Mouse (Mus musculus) myocyte (in vitro differentiated cells): ENCODE measurements around the gene Lpin1. TPM values are rescaled to one million over a fixed set of nuclear protein-coding genes. Genes with fewer than 3 reads are reported as not detected.

Experiments
- H3K27me3 ChIP-seq: one replicate; pipeline ENCODE4 v1.6.1; 2011; ENCODE audit not compliant: control insufficient read depth, insufficient read depth, insufficient read length
- H3K36me3 ChIP-seq: one replicate; pipeline ENCODE4 v1.6.1; 2011; ENCODE audit not compliant: control insufficient read depth, insufficient read depth
- H3K4me2 ChIP-seq: one replicate; pipeline ENCODE4 v1.6.1; 2011; ENCODE audit warnings: low read depth, control low read depth
- H3K4me3 ChIP-seq: one replicate; pipeline ENCODE4 v1.5.1; 2011; ENCODE audit warnings: mild to moderate bottlenecking, control low read depth, moderate library complexity
- H3K79me2 ChIP-seq: one replicate; pipeline ENCODE4 v1.6.1; 2011; ENCODE audit not compliant: control insufficient read depth, insufficient read depth
- H3ac ChIP-seq: one replicate; pipeline ENCODE4 v1.6.1; 2011; ENCODE audit not compliant: control insufficient read depth, insufficient read length
- CEBPB ChIP-seq: IDR thresholded peaks from 2 replicates; pipeline ENCODE4 v1.6.1; 2011; ENCODE audit warnings: mild to moderate bottlenecking, moderate library complexity; ENCODE audit not compliant: poor library complexity, insufficient read depth, severe bottlenecking
- E2F4 ChIP-seq: IDR thresholded peaks from one replicate; pipeline ENCODE4 v1.6.1; 2011; ENCODE audit warnings: mild to moderate bottlenecking, control low read depth, moderate library complexity; ENCODE audit not compliant: insufficient read depth
- MAX ChIP-seq: IDR thresholded peaks from one replicate; pipeline ENCODE4 v1.6.1; 2011; ENCODE audit warnings: low read depth, mild to moderate bottlenecking, control low read depth
- MYOD1 ChIP-seq, 3 experiments: IDR thresholded peaks; one replicate each; pipeline ENCODE4 v1.6.1; 2011; ENCODE audit warnings: control low read depth in 2 of 3, low read depth in 2 of 3, mild to moderate bottlenecking in 2 of 3, moderate library complexity in 1 of 3; ENCODE audit not compliant: insufficient read length in 2 of 3, control insufficient read depth in 1 of 3
- MYOG ChIP-seq, 3 experiments: IDR thresholded peaks; one replicate each; pipeline ENCODE4 v1.6.1; 2011; ENCODE audit warnings: control low read depth in 2 of 3, low read depth in 2 of 3, mild to moderate bottlenecking in 2 of 3; ENCODE audit not compliant: insufficient read length in 2 of 3, control insufficient read depth in 1 of 3, insufficient read depth in 1 of 3
- POLR2A ChIP-seq: IDR thresholded peaks from one replicate; pipeline ENCODE4 v1.6.1; 2011; ENCODE audit warnings: low read depth, mild to moderate bottlenecking, control low read depth, moderate library complexity; ENCODE audit not compliant: insufficient read length
- POLR2AphosphoS2 ChIP-seq: IDR thresholded peaks from one replicate; pipeline ENCODE4 v1.6.1; 2011; ENCODE audit warnings: low read depth, control low read depth; ENCODE audit not compliant: insufficient read length
- REST ChIP-seq: IDR thresholded peaks from one replicate; pipeline ENCODE4 v1.6.1; 2011; ENCODE audit warnings: mild to moderate bottlenecking, control low read depth, moderate library complexity; ENCODE audit not compliant: insufficient read depth, insufficient read length
- SRF ChIP-seq: IDR thresholded peaks from one replicate; pipeline ENCODE4 v1.6.1; 2011; ENCODE audit warnings: low read depth; ENCODE audit not compliant: control insufficient read depth, insufficient read length
- TCF12 ChIP-seq: IDR thresholded peaks from one replicate; pipeline ENCODE4 v1.6.1; 2011; ENCODE audit warnings: mild to moderate bottlenecking, control low read depth; ENCODE audit not compliant: poor library complexity, insufficient read depth, severe bottlenecking
- TCF3 ChIP-seq: IDR thresholded peaks from one replicate; pipeline ENCODE4 v1.6.1; 2011; ENCODE audit warnings: low read depth, control low read depth; ENCODE audit not compliant: insufficient read length
- USF1 ChIP-seq: IDR thresholded peaks from one replicate; pipeline ENCODE4 v1.6.1; 2011; ENCODE audit warnings: low read depth, mild to moderate bottlenecking, control low read depth, moderate library complexity
- polyA plus RNA-seq: library from polyadenylated mRNA; unstranded; fragments of >200 nt; fragmentation: generic; extraction: Trizol; gene quantifications from one replicate; pipeline ENCODE4 v1.2.1, GENCODE M21; 2012; ENCODE audit warnings: missing spikeins

Lpin1 gene
- polyA plus RNA-seq, 1 experiment: 4.6 TPM

- Histone ChIP-seq H3K4me3 (no peak overlapping the region), H3K4me2 (no peak overlapping the region), H3ac (no peak overlapping the region), H3K36me3 (no peaks in the 10 kb centered on the region), H3K27me3 (no peaks in the 10 kb centered on the region), H3K79me2 (peaks cover 4% of the 10 kb centered on the region)
- no peak for TF ChIP-seq CEBPB
- no peak for TF ChIP-seq SRF
- TF ChIP-seq MAX: no peak
- no peak for TF ChIP-seq E2F4
- no peak for TF ChIP-seq TCF3
- no peak for TF ChIP-seq POLR2AphosphoS2
- no peak for TF ChIP-seq POLR2A
- TF ChIP-seq MYOD1 (IDR thresholded peaks at IDR 0.05; ENCODE audit: control insufficient read depth in 1 of 3, insufficient read length in 2 of 3, low read depth in 2 of 3): no peak
- TF ChIP-seq MYOG (IDR thresholded peaks at IDR 0.05; ENCODE audit: control insufficient read depth in 1 of 3, insufficient read depth in 1 of 3, insufficient read length in 2 of 3, low read depth in 2 of 3): no peak
- TF ChIP-seq REST: no peak
- TF ChIP-seq USF1: no peak
Measured at GRCm38 (mm10) chr12:16583313-16583712, 27.5 kb downstream of the Lpin1 start.

DNA sequence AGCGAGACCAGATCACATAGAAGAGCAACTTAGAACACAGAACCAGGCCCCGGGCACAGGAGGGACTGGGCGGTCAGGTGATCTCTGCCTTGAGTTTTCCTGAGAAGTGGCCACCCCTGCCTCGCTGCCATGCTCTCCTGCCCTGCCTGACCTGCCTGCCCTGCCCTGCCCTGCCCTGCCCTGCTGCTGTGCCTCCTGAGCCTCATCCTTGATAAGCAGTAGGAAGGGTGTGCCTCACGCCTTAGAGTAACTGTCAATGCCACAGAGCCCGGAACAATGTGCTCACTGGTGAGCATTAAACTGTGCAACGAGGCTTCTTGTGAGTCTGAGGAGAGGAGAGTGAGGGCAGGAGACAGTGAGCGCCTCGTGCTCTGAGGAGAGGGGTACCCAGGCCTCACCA lies 30.5 kb downstream of the Lpin1 start:
- Histone ChIP-seq H3K4me3 (no peak overlapping the region), H3K79me2 (no peaks in the 10 kb centered on the region), H3ac (no peak overlapping the region), H3K4me2 (no peak overlapping the region), H3K27me3 (no peaks in the 10 kb centered on the region), H3K36me3 (peaks cover 3% of the 10 kb centered on the region)
- TF ChIP-seq REST (no peak), MYOG (IDR thresholded peaks at IDR 0.05; ENCODE audit: control insufficient read depth in 1 of 3, insufficient read depth in 1 of 3, insufficient read length in 2 of 3, low read depth in 2 of 3) (no peak), MAX (no peak), MYOD1 (IDR thresholded peaks at IDR 0.05; ENCODE audit: control insufficient read depth in 1 of 3, insufficient read length in 2 of 3, low read depth in 2 of 3) (no peak), SRF (no peak), TCF3 (no peak), E2F4 (no peak), USF1 (no peak), POLR2AphosphoS2 (no peak), TCF12 (no peak), POLR2A (no peak), CEBPB (no peak)

DNA sequence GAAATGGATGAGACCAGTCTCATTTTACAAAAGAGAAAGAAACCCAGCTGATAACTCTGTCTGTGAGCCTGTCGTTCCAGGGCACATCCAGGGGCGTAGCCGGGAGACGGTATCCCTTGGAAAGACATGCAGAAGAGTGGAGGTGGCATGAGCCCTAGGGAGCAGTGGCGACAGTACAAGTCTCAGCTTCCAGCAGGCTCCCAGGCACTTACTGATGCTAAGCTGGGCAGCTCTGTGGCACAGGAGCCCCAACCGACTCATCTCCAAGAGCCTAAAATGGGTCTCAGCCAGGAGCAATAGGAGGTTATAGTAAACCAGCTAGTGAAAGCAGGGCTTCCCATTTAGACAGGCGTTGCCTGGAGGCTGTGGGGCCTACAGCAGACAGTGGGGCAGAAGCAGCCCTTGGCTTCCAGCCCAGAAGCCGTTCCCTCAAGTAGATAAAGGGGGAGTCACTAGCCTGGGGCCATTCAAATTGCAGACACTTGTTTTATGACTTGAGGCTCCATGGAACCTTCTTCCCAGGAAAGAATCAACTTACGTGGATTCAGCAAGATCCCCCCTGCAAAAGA lies 33.0 kb downstream of the Lpin1 start:
- peaks cover 10% of the 10 kb centered on the region for H3K36me3 ChIP-seq
- no peak for TF ChIP-seq POLR2AphosphoS2
- no peak for TF ChIP-seq POLR2A
- no peak for TF ChIP-seq CEBPB
- TF ChIP-seq TCF12: no peak
- no peak overlapping the region for H3K4me2 ChIP-seq
- no peak overlapping the region for H3ac ChIP-seq
- H3K79me2 ChIP-seq: no peaks in the 10 kb centered on the region
- H3K27me3 ChIP-seq: no peaks in the 10 kb centered on the region
- H3K4me3 ChIP-seq: no peak overlapping the region

GRCm38 (mm10) chr12:16571278-16571677 lies 39.5 kb downstream of the Lpin1 start:
- Histone ChIP-seq H3K4me3 (no peak overlapping the region), H3K27me3 (no peaks in the 10 kb centered on the region), H3K36me3 (peaks cover 17% of the 10 kb centered on the region), H3K4me2 (no peak overlapping the region), H3K79me2 (no peaks in the 10 kb centered on the region), H3ac (no peak overlapping the region)
- no peak for TF ChIP-seq TCF3
- TF ChIP-seq MAX: no peak
- TF ChIP-seq MYOD1 (IDR thresholded peaks at IDR 0.05; ENCODE audit: control insufficient read depth in 1 of 3, insufficient read length in 2 of 3, low read depth in 2 of 3): no peak
- no peak for TF ChIP-seq CEBPB
- TF ChIP-seq REST: no peak
- TF ChIP-seq POLR2AphosphoS2: no peak
- TF ChIP-seq USF1: no peak
- TF ChIP-seq MYOG (IDR thresholded peaks at IDR 0.05; ENCODE audit: control insufficient read depth in 1 of 3, insufficient read depth in 1 of 3, insufficient read length in 2 of 3, low read depth in 2 of 3): no peak
- no peak for TF ChIP-seq TCF12
- no peak for TF ChIP-seq SRF
- TF ChIP-seq POLR2A: no peak
- TF ChIP-seq E2F4: no peak

DNA sequence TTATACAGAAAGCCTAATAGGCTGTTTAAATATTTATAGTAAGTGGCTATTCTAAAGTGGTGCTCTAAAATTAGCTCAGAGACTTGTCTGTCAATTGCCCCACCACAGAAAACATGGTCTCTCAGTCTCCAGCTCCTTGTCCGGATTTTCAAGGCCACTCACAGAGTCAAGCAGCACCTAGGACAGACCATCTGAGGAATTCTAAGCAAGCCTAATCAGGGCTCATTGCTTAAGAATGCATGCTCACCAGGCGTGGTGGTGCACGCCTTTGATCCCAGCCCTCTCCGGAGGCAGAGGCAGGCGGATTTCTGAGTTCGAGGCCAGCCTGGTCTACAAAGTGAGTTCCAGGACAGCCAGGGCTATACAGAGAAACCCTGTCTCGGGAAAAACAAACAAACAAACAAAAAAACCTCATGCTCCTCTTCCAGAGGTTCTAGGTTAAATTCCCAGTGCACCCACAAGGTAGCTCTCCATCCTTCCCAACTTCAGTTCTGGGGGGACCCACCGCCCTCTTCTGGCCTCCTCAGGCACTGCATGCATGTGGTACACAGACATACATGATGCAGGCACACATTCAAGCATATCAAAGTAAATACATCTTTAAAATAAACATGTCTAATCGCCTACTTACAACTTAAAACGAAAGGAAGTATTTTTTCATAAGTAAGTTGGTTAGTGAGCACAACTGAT lies 40.2 kb downstream of the Lpin1 start:
- no peak overlapping the region for H3K4me3 ChIP-seq
- H3K36me3 ChIP-seq: peaks cover 14% of the 10 kb centered on the region
- no peaks in the 10 kb centered on the region for H3K79me2 ChIP-seq
- TF ChIP-seq POLR2A: no peak
- no peak for TF ChIP-seq REST
- TF ChIP-seq POLR2AphosphoS2: no peak
- no peak for TF ChIP-seq USF1
- no peak for TF ChIP-seq CEBPB
- no peak for TF ChIP-seq E2F4
- no peak for TF ChIP-seq MAX
- TF ChIP-seq TCF12: no peak
- TF ChIP-seq MYOG (IDR thresholded peaks at IDR 0.05; ENCODE audit: control insufficient read depth in 1 of 3, insufficient read depth in 1 of 3, insufficient read length in 2 of 3, low read depth in 2 of 3): no peak
- no peak overlapping the region for H3ac ChIP-seq
- H3K27me3 ChIP-seq: no peaks in the 10 kb centered on the region
- no peak overlapping the region for H3K4me2 ChIP-seq
